Mouse (Mus musculus): ENCODE results near the gene 4930455H04Rik.

Gene 4930455H04Rik

DNA sequence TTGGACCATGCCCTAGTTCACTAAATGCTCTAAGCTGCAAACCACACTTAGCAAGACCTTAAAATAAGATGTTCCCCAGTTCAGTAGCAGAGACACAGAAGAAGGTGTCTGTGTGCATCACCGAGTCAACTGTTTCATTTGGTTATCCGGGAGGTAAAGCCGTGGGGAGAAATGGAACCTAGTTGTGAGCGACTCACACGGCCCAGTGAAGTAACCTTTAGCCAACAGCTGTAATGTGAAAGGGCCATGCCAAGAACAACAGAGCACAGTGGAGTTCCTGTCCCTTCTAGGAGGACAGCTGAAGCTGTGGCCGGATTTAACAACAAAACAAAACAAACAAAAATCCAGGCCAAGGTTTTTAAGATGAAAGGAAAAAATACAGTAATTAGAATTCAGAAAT is 1.3 kb upstream of the 4930455H04Rik start:
- DNase-seq (ENCODE audit: low read depth, low spot score), result no peak

- DNase-seq (ENCODE audit: low read depth, low spot score), result no peak
These were observed 631 bp upstream of the 4930455H04Rik start for GRCm38 (mm10) chr3:116967436-116967835.

- DNase-seq (ENCODE audit: low read depth, low spot score), result peak; percentile 66
These were observed 502 bp downstream of the 4930455H04Rik start, which contains the start of gene Palmd for GRCm38 (mm10) chr3:116968540-116968997. Gene Palmd, minus strand, starts transcription at chr3:116968987.

GRCm38 (mm10) chr3:116969003-116969402 is 936 bp downstream of the 4930455H04Rik start:
- DNase-seq (ENCODE audit: low read depth, low spot score), result no peak

GRCm38 (mm10) chr3:116969786-116970185 is 1.7 kb downstream of the 4930455H04Rik start:
- DNase-seq (ENCODE audit: low read depth, low spot score), result no peak

- no peak for DNase-seq (ENCODE audit: low read depth, low spot score)
These were observed 13.9 kb downstream of the 4930455H04Rik start for GRCm38 (mm10) chr3:116981811-116982575.

GRCm38 (mm10) chr3:116985042-116985455 is 17.0 kb downstream of the 4930455H04Rik start:
- peak; percentile 58 for DNase-seq (ENCODE audit: low read depth, low spot score)

DNA sequence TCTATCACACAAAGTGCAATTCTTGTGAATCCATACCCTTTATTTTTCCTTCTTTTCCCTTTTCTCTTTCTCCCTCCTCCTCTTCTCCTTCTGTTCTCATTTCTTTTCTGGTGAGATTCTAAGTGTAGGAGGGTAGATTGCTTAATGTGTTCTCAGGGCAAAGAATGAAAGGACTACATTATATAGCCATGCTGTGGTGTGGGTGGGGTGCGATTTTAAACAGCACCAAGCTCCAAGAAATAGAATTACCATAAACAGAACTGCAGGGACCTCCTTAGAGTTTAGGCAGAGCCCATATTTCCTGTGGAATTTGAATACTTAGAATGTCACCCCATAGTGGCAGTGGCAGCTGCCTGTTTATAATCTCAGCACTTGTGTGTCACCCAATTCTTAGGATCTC is 17.7 kb downstream of the 4930455H04Rik start:
- no peak for DNase-seq (ENCODE audit: low read depth, low spot score)

DNA sequence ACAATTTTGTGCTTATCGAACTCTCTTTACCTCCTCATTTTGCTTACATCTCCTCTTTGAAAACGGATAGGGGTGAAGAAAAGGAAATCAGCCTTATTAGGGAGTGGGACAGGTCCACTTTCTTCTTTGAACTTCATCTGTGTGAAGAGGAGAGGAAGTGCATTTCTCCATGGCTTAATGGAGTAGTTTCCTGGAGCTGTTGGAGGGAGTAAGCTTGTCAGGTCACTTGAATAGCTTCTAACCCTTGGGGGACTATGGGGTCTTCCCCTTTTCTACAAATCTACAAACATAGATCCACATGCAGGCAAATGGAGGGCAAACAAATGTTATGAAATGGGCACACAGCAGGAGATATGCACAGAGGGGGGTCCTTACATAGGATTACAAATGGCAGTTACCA is 18.4 kb downstream of the 4930455H04Rik start:
- no peak for DNase-seq (ENCODE audit: low read depth, low spot score)

DNA sequence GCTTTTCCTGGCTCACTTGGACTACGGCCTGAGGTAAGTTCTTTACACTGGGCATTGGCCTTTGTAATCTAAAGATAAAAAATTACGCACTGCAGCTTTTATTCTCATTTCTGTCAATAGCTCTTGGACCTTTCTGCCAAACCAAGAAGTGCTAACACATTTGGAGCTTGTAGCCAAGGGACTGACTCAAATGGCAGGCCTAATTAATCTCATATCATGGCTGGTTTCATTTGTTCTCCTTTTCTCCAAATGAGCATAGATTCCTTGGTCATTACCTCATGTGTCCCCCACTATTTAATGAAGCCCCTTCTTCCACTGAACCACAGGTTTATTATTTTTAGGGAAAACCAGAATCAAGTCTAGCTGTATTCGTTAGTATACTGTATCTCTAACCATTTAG is 20.2 kb downstream of the 4930455H04Rik start:
- DNase-seq (ENCODE audit: low read depth, low spot score), result no peak

DNA sequence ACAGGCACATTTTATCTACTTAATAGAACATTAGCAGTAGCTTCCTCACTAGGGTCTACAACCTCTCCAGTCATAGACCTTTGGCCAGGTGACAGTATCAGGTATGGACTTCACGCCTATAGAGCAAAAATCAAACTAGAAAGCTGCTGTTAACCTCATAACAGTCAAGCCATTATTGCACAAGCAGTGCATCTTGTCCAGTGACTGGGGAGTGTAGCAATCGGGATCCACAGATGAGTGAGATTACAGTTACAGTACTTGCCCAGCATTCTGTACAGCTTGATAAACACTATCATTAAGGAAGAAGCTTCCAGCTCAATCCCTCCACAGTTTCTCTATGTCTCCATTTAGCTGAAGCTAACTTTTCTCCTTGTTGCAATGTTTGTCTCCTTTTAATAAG is 23.1 kb downstream of the 4930455H04Rik start:
- no peak for DNase-seq (ENCODE audit: low read depth, low spot score)

DNA sequence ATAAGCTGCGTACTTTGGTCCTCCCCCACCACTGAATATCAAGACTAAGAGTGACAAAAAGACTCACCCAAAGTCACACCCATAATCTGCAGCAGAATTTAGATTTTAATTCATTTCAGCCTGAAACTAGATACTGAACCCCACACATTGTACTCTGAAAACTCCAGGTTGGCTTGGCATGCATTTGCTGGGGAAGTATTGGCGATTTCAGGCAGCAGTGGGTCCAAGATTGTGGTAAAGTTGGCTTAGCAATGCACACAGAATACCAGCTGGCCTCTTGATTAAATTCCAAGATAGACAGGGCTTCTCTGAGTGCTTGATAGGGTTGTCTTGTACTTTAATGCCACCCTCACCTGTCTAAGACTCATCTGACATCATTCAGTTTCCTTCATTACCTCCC is 24.9 kb downstream of the 4930455H04Rik start:
- DNase-seq (ENCODE audit: low read depth, low spot score), result no peak

GRCm38 (mm10) chr3:117001686-117002485 is 33.8 kb downstream of the 4930455H04Rik start:
- DNase-seq (ENCODE audit: low read depth, low spot score), result no peak

DNA sequence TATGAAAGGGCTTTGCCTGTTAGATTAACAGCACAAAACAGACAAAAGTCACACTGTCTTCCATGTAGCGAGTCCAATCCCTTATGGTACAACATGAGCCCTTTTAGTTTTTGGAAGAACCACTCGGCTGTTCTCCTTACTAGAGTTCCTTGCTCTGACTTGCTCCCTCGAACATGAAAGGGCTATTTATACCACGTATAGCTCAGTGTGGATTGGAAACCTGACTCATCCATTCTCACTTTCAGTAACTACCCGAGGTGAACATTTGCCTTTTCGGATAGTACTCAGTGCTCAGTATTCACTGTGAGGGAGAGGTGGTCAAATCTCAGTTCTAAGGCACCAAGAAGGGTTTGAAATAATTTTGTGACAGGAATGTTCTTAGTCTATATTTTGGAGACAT is 35.3 kb downstream of the 4930455H04Rik start:
- DNase-seq (ENCODE audit: low read depth, low spot score), result no peak

- DNase-seq (ENCODE audit: low read depth, low spot score), result no peak
These were observed 38.6 kb downstream of the 4930455H04Rik start for GRCm38 (mm10) chr3:117006636-117007035.

- DNase-seq (ENCODE audit: low read depth, low spot score), result peak; percentile 45
These were observed 39.3 kb downstream of the 4930455H04Rik start for GRCm38 (mm10) chr3:117007340-117007739.

DNA sequence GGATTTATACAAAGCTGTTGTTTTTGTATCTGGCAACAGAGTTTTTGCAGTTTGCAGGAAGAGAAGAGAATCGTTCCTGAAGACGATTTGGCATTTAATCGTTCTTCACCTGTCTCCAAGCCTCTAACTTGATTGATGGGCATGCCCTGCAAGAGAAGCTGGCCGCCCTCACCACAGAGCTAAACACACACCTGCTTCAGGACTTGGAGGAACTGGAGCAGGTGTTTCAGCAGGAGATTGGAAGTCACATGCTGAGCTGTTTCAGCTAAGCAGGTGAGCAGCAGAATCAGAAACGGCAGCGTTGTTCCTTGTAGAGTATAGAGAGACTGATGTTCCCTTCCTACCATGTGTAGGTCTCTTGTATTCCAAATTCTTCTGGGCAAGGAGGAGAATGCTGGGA is 42.1 kb downstream of the 4930455H04Rik start:
- DNase-seq (ENCODE audit: low read depth, low spot score), result no peak

- no peak for DNase-seq (ENCODE audit: low read depth, low spot score)
These were observed 52.3 kb downstream of the 4930455H04Rik start for GRCm38 (mm10) chr3:117020319-117020718.

GRCm38 (mm10) chr3:117021907-117022306 is 53.8 kb downstream of the 4930455H04Rik start:
- no peak for DNase-seq (ENCODE audit: low read depth, low spot score)

DNA sequence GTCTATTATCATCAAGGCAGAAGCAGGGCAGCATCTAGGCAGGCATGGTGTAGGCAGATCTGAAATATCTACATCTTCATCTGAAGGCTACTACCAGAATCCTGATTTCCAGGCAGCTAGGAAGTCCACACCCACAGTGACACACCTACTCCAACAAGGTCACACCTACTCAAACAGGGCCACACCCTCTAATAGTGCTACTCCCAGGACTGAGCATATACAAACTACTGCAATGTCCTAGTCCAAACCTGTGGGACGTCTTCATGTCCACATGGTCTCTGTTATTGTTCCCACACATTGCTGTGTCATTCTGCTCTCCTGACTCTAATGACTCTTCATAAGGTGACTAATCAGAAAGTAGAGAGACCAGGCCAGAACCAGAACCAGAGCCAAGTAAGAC is 56.0 kb downstream of the 4930455H04Rik start:
- DNase-seq (ENCODE audit: low read depth, low spot score), result no peak

GRCm38 (mm10) chr3:117024557-117024956 is 56.5 kb downstream of the 4930455H04Rik start:
- no peak for DNase-seq (ENCODE audit: low read depth, low spot score)

DNA sequence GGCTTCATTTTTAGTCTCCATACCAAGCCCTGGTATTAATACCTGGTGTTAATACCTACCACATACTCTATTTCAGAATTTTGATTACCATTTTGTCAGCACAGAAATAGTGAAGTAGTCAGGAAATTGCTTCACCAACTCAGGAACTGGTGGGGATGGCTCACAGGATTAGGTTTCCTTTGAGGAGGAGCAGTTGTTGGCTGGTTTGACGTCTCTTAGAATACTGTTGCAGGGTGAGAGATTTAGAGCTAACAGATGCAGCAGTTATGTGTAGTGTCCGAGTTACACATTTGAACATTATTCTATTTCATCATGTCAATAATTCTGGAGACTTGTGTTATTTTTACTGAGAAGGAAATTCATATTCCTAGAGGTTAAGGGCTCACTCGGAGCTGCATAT is 57.4 kb downstream of the 4930455H04Rik start:
- DNase-seq (ENCODE audit: low read depth, low spot score), result no peak

Data from brain, embryonic 18.5 days (tissue).